Mouse (Mus musculus): ENCODE measurements around the gene Wwc2. TPM values are rescaled to one million over a fixed set of nuclear protein-coding genes. Genes with fewer than 3 reads are reported as not detected.

Wwc2 gene
- polyA plus RNA-seq, 1 experiment from 2014 or later: 18.3 TPM

DNA sequence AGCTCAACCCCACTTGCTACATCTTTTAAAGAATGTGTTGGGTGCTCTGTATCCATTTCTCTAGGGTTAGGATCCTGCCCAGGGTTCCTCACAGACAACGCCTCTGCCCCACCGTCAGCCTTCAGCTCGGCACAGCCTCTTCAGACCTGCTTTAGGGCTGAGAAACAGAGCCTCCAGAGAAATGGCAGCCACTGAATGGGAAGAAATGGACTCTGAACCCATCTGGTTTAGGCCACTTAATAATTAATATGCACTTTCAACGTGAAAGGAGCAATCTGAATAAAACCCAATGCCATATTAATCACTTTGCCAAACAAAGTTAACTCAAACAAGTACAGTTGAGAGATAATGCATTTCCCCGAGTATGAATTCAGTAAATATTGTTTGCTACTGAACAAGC, 106.4 kb downstream of the Wwc2 start:
- Histone ChIP-seq H3K9ac (ENCODE audit: low read depth, low read length) (no peak overlapping the region), H3K9me3 (replicated peaks; ENCODE audit: low read length) (no peaks in the 10 kb centered on the region), H3K4me2 (ENCODE audit: low read length) (no peak overlapping the region), H3K27me3 (ENCODE audit: insufficient read depth, low read length) (no peaks in the 10 kb centered on the region), H3K27ac (no peak overlapping the region), H3K4me1 (replicated peaks; ENCODE audit: insufficient read depth, low read length) (no peaks in the 10 kb centered on the region), H3K36me3 (ENCODE audit: insufficient read depth, low read length) (peaks cover 32% of the 10 kb centered on the region), H3K4me3 (replicated peaks; ENCODE audit: low read depth, low read length) (no peak overlapping the region)
- no peak for TF ChIP-seq CTCF (IDR thresholded peaks at IDR 0.05; ENCODE audit: low read depth)
- DNase-seq (ENCODE audit: low spot score) (no peak), ATAC-seq (replicated peaks; ENCODE audit: low FRiP score, low read depth) (no peak)
- 79% methylated on average over 5 of the region's 5 CpGs for WGBS

- no peak for DNase-seq (ENCODE audit: low spot score)
- Histone ChIP-seq H3K4me1 (replicated peaks; ENCODE audit: insufficient read depth, low read length) (no peaks in the 10 kb centered on the region), H3K4me3 (replicated peaks; ENCODE audit: low read depth, low read length) (no peak overlapping the region), H3K4me2 (ENCODE audit: low read length) (no peak overlapping the region), H3K27me3 (ENCODE audit: insufficient read depth, low read length) (no peaks in the 10 kb centered on the region), H3K9me3 (replicated peaks; ENCODE audit: low read length) (no peaks in the 10 kb centered on the region), H3K36me3 (ENCODE audit: insufficient read depth, low read length) (peaks cover 34% of the 10 kb centered on the region), H3K9ac (ENCODE audit: low read depth, low read length) (no peak overlapping the region), H3K27ac (no peak overlapping the region)
- 96% methylated on average over 8 of the region's 8 CpGs for WGBS
- ATAC-seq (replicated peaks; ENCODE audit: low FRiP score, low read depth): no peak
- no peak for TF ChIP-seq CTCF (IDR thresholded peaks at IDR 0.05; ENCODE audit: low read depth)
Measured at GRCm38 (mm10) chr8:47883739-47884138, 107.0 kb downstream of the Wwc2 start.

GRCm38 (mm10) chr8:47878516-47878915, 112.2 kb downstream of the Wwc2 start:
- DNase-seq (ENCODE audit: low spot score) (no peak), ATAC-seq (replicated peaks; ENCODE audit: low FRiP score, low read depth) (no peak)
- WGBS: 61% methylated on average over 3 of the region's 3 CpGs
- no peak overlapping the region for H3K4me2 ChIP-seq (ENCODE audit: low read length)
- H3K27me3 ChIP-seq (ENCODE audit: insufficient read depth, low read length): no peaks in the 10 kb centered on the region
- no peaks in the 10 kb centered on the region for H3K9me3 ChIP-seq (replicated peaks; ENCODE audit: low read length)
- H3K9ac ChIP-seq (ENCODE audit: low read depth, low read length): no peak overlapping the region
- H3K4me1 ChIP-seq (replicated peaks; ENCODE audit: insufficient read depth, low read length): no peaks in the 10 kb centered on the region
- TF ChIP-seq CTCF (IDR thresholded peaks at IDR 0.05; ENCODE audit: low read depth): no peak
- no peak overlapping the region for H3K27ac ChIP-seq
- peaks cover 55% of the 10 kb centered on the region for H3K36me3 ChIP-seq (ENCODE audit: insufficient read depth, low read length)
- no peak overlapping the region for H3K4me3 ChIP-seq (replicated peaks; ENCODE audit: low read depth, low read length)

DNA sequence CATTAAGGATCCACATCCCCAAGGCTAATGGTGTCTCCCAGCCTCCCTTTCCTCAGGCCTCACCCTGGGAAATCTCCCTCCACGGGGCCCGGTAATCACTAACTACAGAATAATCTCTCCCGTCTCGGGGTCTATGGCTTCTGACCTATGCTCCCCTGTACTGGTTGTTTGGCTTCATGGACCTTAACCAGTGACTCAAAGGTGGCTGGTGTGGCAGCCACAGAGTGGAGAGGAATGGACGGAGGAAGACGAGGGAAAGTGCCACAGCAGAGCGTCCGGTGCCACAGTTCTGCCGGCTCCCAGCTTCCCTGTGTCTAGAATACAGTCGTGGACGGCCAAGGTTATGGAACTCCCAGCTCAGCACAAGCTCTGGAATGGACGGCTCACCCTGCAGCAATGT, 114.9 kb downstream of the Wwc2 start:
- DNase-seq (ENCODE audit: low spot score) (no peak), ATAC-seq (replicated peaks; ENCODE audit: low FRiP score, low read depth) (no peak)
- Histone ChIP-seq H3K9ac (ENCODE audit: low read depth, low read length) (no peak overlapping the region), H3K27me3 (ENCODE audit: insufficient read depth, low read length) (no peaks in the 10 kb centered on the region), H3K9me3 (replicated peaks; ENCODE audit: low read length) (no peaks in the 10 kb centered on the region), H3K4me2 (ENCODE audit: low read length) (no peak overlapping the region), H3K36me3 (ENCODE audit: insufficient read depth, low read length) (peaks cover 40% of the 10 kb centered on the region), H3K4me3 (replicated peaks; ENCODE audit: low read depth, low read length) (no peak overlapping the region), H3K27ac (no peak overlapping the region), H3K4me1 (replicated peaks; ENCODE audit: insufficient read depth, low read length) (no peaks in the 10 kb centered on the region)
- WGBS: 77% methylated on average over 12 of the region's 12 CpGs
- TF ChIP-seq CTCF (IDR thresholded peaks at IDR 0.05; ENCODE audit: low read depth): no peak

DNA sequence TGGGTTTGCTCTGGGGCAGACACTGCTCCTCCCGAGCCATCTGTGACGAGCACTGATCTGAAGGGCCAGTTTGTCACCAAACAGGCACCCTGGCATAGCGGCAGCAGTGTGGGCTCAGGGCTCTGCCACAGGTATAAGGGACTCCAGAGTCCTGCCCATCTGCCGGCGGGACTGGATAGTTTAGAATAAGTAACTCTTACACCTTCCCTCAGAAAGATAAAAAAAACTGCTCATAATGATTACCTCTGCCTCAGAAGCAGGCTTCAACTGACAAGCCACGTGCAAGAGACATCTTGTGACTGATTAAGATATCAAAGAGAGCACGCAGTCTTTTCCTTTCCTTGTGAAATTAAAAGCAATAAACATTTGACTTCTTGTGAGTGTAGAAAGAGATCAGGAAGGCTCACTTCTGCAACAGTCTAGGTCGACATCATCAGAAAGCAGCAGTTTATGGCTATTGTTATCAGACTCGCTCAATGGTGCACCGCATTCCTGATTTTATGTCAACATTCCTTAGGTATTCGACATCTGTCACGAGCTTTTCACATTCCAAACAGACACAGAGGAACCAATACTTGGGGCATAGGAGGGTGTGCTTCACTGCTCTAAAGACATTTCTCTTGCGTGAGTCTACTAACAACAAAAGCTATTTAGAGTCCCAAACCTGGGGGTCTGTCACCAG, 116.1 kb downstream of the Wwc2 start:
- ATAC-seq (replicated peaks; ENCODE audit: low FRiP score, low read depth) (no peak), DNase-seq (ENCODE audit: low spot score) (no peak)
- no peak overlapping the region for H3K9ac ChIP-seq (ENCODE audit: low read depth, low read length)
- H3K27ac ChIP-seq: no peak overlapping the region
- H3K4me3 ChIP-seq (replicated peaks; ENCODE audit: low read depth, low read length): no peak overlapping the region
- H3K9me3 ChIP-seq (replicated peaks; ENCODE audit: low read length): no peaks in the 10 kb centered on the region
- no peak for TF ChIP-seq CTCF (IDR thresholded peaks at IDR 0.05; ENCODE audit: low read depth)
- no peaks in the 10 kb centered on the region for H3K27me3 ChIP-seq (ENCODE audit: insufficient read depth, low read length)
- no peaks in the 10 kb centered on the region for H3K4me1 ChIP-seq (replicated peaks; ENCODE audit: insufficient read depth, low read length)
- peaks cover 43% of the 10 kb centered on the region for H3K36me3 ChIP-seq (ENCODE audit: insufficient read depth, low read length)
- 60% methylated on average over 13 of the region's 13 CpGs for WGBS
- no peak overlapping the region for H3K4me2 ChIP-seq (ENCODE audit: low read length)

GRCm38 (mm10) chr8:47872361-47873107, 118.2 kb downstream of the Wwc2 start:
- WGBS: 51% methylated on average over 13 of the region's 13 CpGs
- ATAC-seq (replicated peaks; ENCODE audit: low FRiP score, low read depth) (peak; percentile 78), DNase-seq (ENCODE audit: low spot score) (peak; percentile 85)
- Histone ChIP-seq H3K4me1 (replicated peaks; ENCODE audit: insufficient read depth, low read length) (no peaks in the 10 kb centered on the region), H3K36me3 (ENCODE audit: insufficient read depth, low read length) (peaks cover 51% of the 10 kb centered on the region), H3K27ac (no peak overlapping the region), H3K4me2 (ENCODE audit: low read length) (no peak overlapping the region), H3K9me3 (replicated peaks; ENCODE audit: low read length) (no peaks in the 10 kb centered on the region), H3K27me3 (ENCODE audit: insufficient read depth, low read length) (no peaks in the 10 kb centered on the region), H3K9ac (ENCODE audit: low read depth, low read length) (no peak overlapping the region), H3K4me3 (replicated peaks; ENCODE audit: low read depth, low read length) (no peak overlapping the region)
- peak; percentile 96 for TF ChIP-seq CTCF (IDR thresholded peaks at IDR 0.05; ENCODE audit: low read depth)
